Mouse (Mus musculus) cortical plate, adult 2 months (tissue): ENCODE data around the gene Gcc2. TPM values are rescaled to one million over a fixed set of nuclear protein-coding genes. Genes with fewer than 3 reads are reported as not detected.

Source experiments
- H3K27ac ChIP-seq: fragments of 200-500 bp; 2 replicates; pipeline ENCODE4 v1.5.1; 2012; ENCODE audit warnings: low read length, control low read depth, inconsistent platforms; ENCODE audit not compliant: insufficient read depth
- H3K4me1 ChIP-seq: fragments of 200-500 bp; 2 replicates; pipeline ENCODE4 v1.6.1; 2011; ENCODE audit warnings: low read length; ENCODE audit not compliant: control insufficient read depth, insufficient read depth
- H3K4me3 ChIP-seq: fragments of 200-500 bp; 2 replicates; pipeline ENCODE4 v1.5.1; 2011; ENCODE audit warnings: mild to moderate bottlenecking, low read length, control low read depth; ENCODE audit not compliant: insufficient read depth
- CTCF ChIP-seq: fragments of 200-500 bp; IDR thresholded peaks from 2 replicates; pipeline ENCODE4 v1.5.1; 2011; ENCODE audit warnings: mild to moderate bottlenecking, control low read depth, low read length; ENCODE audit not compliant: insufficient read depth; ENCODE audit errors: extremely low read depth
- POLR2A ChIP-seq: fragments of 200-500 bp; IDR thresholded peaks from 2 replicates; pipeline ENCODE4 v1.6.1; 2011; ENCODE audit warnings: mild to moderate bottlenecking, low read length, control low read depth; ENCODE audit not compliant: insufficient read depth; ENCODE audit errors: extremely low read depth
- polyA plus RNA-seq: library from polyadenylated mRNA; depleted of rRNA; stranded (reverse); fragments of >200 nt; gene quantifications from 2 replicates; pipeline ENCODE4 v1.2.3, GENCODE M21; 2012; rRNA removed

The Gcc2 gene
- polyA plus RNA-seq: 58.9 and 61.8 TPM in 2 replicates

DNA sequence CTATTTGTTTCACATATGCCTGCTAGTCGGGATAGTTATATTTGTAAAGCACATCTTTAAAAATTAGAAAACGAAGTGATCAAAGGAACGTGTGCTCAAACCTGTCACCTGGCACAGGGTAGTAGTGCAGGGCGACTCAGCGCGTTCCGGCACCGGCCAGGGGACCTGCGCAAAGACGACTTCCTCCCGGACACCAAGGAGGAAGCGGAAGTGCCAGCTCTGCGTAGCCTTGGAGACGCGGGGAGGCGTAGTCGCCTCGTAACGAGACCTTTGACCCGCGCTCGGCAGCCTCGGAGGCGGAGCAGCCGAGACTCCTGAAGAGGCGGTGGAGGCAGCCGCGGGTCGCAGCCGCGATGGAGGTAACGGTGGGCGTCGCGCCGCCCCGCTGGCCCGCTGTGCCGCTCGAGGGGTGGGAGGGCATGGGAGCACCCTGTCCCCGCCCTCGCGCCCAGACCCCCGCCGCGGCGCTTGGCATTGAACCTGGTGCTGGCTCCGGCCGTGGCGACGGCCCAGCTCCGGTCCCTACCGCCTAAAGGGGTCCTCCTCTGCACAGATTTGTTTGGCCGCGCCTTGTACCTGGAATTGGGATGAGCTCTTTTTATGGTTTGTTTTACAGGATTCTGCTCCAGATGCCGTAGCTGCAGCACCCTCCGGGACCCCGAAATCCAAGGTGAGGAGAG lies at the start of gene Gcc2:
TSS of gene Gcc2 (plus strand) at position 285 of the 680 bp plus-strand sequence.
- peak within 1 kb of the TSS; percentile 65 for H3K4me3 ChIP-seq
- H3K4me1 ChIP-seq: peaks cover 2% of the 10 kb centered on the region; the same call in 1 of the 2 replicates
- peak within 1 kb of the TSS; percentile 36; the same call in 1 of the 2 replicates for H3K27ac ChIP-seq
- TF ChIP-seq CTCF (no peak), POLR2A (peak; percentile 93)

DNA sequence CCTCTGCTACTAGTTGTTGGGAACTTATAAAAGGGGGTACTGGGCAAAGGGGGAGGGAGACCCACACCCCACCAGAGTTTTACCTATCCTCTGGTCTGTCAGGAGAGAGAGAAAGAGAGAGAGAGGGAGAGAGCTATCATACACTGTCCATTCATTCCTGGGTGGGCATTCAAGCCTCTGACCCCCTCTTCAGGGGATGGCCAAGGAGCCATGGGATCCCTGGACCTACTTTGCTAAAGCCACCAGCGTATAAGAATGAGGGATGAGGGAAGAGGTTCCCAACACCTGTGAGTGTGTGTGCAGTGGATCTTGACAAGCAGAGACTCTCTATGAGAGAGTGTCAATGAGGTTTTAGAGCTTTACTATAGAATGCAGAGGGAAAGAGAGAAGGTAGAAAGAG lies 49.3 kb upstream of the Gcc2 start:
- TF ChIP-seq CTCF (no peak), POLR2A (no peak)
- H3K27ac ChIP-seq: no peak overlapping the region

GRCm38 (mm10) chr10:58206639-58207404 lies 48.5 kb upstream of the Gcc2 start:
- Histone ChIP-seq H3K27ac (no peak overlapping the region), H3K4me1 (no peaks in the 10 kb centered on the region), H3K4me3 (no peak overlapping the region)
- TF ChIP-seq POLR2A: no peak
- TF ChIP-seq CTCF: no peak

More for the DNA sequence above, 49.3 kb upstream of the Gcc2 start:
- no peak overlapping the region for H3K4me3 ChIP-seq
- H3K4me1 ChIP-seq: no peaks in the 10 kb centered on the region

DNA sequence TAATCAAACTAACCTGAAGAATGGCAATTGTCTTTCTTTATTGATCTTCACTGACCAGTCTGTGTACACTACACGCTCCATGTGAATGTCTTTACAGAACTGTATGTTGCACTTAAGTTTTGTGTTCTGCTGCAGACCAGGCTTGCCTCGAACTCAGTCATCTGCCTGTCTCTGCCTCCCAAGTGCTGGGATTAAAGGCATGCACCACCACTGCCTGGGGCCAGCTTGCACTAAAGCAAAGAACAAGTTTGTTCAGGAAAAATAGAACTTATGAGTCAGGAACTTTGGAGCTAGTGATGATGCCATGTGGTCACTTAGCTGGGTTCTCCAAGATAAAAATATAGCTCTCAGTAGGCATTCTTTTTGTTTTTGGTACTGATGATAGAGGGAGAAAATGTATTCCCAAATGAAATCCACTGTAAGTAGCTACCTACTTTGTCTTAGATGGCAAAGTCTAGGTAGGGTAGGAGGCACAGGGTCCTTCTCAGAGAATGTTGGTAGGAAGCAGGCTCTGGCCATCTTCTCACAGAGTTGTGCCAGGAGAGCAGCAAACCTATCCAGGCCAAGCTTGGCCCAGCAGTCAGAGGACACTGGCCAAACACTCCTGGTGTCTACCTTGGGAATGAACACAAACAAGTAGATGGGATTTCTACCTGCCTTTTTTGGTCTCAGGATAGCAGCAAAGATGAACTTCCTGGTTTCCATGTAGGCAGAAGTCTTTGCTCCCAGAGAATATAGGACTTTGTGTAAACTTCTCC lies 45.4 kb upstream of the Gcc2 start:
- Histone ChIP-seq H3K4me1 (no peaks in the 10 kb centered on the region), H3K27ac (no peak overlapping the region), H3K4me3 (no peak overlapping the region)
- TF ChIP-seq CTCF (no peak), POLR2A (no peak)

- Histone ChIP-seq H3K4me3 (no peak overlapping the region), H3K27ac (no peak overlapping the region), H3K4me1 (no peaks in the 10 kb centered on the region)
- TF ChIP-seq CTCF (no peak), POLR2A (no peak)
Measured at GRCm38 (mm10) chr10:58210514-58210913, 44.8 kb upstream of the Gcc2 start.

- Histone ChIP-seq H3K4me3 (no peak overlapping the region), H3K4me1 (no peaks in the 10 kb centered on the region), H3K27ac (no peak overlapping the region)
- TF ChIP-seq POLR2A (no peak), CTCF (no peak)
Measured at GRCm38 (mm10) chr10:58211213-58211612, 44.1 kb upstream of the Gcc2 start.

- TF ChIP-seq POLR2A: no peak
- TF ChIP-seq CTCF: no peak
- Histone ChIP-seq H3K4me1 (no peaks in the 10 kb centered on the region), H3K4me3 (no peak overlapping the region), H3K27ac (no peak overlapping the region)
Measured at GRCm38 (mm10) chr10:58212230-58212629, 43.1 kb upstream of the Gcc2 start.

DNA sequence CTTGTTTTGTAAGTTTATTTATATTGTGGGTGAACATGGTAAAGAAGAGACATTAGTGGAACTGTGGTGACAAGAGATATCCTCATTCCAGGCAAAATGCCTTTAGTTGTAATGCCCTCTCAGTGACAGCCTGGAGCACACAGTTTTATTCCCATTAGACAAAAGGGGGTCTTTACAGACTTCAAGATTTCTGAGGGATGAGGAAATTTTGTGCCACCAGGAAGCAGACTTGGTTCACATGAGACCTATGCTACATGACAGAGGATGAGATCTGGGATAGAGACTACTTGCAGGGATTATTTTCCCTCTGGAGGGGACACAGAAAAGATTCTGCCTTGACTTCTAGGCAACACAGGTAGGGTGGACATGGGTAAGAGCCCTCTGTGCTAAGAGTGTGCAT lies 40.8 kb upstream of the Gcc2 start:
- TF ChIP-seq POLR2A (no peak), CTCF (no peak)
- Histone ChIP-seq H3K27ac (no peak overlapping the region), H3K4me3 (no peak overlapping the region), H3K4me1 (no peaks in the 10 kb centered on the region)

DNA sequence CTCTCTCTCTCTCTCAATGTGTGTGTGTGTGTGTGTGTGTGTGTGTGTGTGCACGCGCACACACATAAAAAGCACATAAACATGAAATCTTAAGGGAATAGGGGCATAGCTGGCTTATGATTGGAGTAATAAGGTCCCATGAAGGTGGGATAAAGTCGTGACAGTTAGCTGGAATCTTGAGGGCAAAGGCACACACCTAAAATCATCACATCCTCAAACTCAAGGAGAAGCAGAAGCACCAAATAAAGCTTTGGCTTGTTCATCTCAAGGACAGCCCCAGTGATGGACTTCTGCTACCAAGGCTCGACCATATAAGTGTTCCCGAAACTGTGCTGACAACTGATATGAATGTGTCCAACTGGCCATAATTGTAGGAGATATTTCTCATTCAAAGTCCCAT lies 40.4 kb upstream of the Gcc2 start:
- TF ChIP-seq POLR2A: no peak
- no peak for TF ChIP-seq CTCF
- Histone ChIP-seq H3K27ac (no peak overlapping the region), H3K4me3 (no peak overlapping the region), H3K4me1 (no peaks in the 10 kb centered on the region)
